Mouse (Mus musculus) frontal cortex, postnatal 10 days (tissue): ENCODE data around the gene Tspan6.

ENCODE experiments used
- DNase-seq, 2 experiments: peaks; one replicate each; pipeline ENCODE4 v3.0.0; 2022; ENCODE audit warnings: low spot score in 2 of 2, mixed read lengths in 1 of 2

Tspan6 gene

DNA sequence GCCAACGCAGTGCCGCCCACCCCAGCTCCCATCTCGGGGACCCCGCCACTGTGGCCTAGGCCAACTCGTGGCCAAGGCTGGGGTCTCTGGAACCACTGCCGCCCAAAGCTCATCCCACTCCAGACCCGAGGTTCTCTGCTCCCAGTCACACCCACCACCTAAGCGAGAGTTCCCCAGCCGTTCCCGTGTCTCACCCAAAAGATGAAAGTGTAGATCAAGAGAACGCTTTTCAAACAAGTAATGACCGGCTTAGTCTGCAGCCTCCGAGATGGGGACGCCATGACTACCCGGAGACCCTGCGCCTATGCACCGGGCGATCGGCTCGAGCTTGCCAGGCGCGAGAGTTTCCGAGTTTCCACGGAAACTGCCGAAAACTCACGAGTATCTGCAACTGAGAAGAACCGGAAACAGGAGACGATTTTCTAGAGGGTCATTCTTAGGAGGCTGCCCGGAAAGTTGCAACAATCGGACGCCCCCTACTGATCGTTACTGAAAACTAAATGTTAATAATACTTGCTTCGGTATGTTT, at the start of gene Tspan6:
TSS of gene Tspan6 (minus strand) at position 416 of the 529 bp plus-strand sequence.
- DNase-seq: peak; percentile 69 to 81

DNA sequence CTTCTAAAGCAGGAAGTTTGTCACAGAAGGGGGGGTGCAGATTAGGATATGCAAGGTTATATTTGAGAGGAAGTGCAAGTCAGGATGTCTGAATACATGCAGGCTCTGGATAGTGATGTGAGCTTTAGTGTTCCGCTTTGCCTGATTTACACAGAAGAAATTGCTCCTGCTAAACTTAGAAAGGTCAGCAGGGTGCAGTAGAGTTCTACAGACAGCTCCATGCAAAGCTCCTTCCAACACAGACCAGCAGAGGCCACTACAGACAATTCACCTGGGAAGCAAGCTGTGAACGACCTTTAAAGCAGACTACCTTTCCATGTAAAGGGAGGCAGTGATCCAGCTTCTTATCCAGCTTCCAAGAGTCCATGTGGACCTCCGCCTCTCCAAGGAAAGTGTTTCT, 49.2 kb upstream of the Tspan6 start:
- DNase-seq: peak; percentile 9 to 31

DNA sequence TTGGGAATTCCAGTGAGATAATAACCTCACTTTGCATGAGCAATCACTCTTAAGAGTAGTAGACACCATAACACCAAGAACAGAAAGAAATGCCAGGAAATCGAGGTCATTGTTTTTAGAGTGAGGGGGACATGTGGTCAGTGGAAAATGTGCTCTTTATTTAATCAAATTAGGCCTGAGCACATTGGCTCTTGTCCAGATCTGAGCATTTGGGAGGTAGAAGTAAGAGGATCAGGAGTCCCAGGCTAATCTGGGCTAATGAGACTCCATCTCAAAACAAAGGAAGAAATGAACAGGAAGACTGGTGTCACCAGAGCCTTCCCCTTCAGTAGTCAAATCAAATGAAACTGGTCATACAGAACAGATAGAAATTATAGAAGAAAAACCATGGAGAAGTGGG, 41.3 kb upstream of the Tspan6 start:
- no peak for DNase-seq

- no peak for DNase-seq
Measured at GRCm38 (mm10) chrX:133936605-133937225, 38.5 kb upstream of the Tspan6 start.

DNA sequence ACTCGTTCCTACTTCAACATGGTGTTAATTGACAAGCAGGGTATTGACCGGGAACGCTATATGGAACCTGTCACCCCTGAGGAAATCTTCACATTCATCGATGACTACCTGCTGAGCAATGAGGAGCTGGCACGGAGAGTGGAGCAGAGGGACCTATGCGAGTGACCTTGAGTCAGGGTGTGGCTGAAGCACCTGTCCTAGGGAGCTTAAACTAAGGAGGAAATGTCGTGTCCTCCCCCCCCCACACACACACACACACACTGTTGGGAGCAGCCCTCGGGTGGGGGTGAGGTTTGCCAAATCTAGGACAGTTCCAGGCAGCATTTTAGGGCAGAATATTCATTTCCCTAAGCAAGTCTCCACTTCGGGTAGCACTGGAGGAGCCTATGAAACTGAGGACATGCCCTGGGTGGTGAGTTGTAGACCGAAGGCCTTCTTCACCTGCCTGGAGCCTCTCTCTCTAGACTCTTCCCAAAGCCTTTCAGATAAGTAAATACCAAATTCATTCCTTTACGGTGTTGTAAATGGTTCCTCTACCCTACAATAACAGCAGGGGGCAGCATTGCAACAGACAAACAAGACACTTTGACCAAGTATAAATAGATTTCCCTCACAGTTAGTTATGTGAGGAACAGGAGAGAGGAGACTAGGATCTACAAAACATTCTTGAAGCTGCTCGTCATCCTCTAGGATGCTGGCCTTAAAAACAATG, 33.2 kb upstream of the Tspan6 start:
- no peak for DNase-seq

GRCm38 (mm10) chrX:133926760-133927159, 28.5 kb upstream of the Tspan6 start:
- DNase-seq: no peak

DNA sequence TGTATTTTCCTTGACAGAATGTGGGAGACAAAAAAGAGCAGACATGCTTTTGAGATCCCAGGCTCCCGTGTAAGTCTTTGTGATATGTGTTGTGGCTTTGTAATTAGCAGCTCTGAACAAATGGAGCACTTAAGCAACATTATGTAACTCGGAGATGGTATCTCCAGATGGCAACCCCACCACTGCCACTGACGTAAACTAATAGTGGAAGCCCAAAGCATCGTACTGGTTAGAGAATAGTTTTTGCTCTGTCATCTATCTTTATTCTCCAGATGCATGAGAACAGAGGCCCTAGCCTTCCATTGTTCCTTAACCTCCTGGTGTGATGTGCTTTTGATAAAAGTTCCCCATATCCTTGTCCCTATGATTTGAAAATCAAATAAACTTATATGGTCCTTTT, 23.0 kb upstream of the Tspan6 start:
- no peak for DNase-seq

GRCm38 (mm10) chrX:133914219-133914618, 16.0 kb upstream of the Tspan6 start:
- no peak for DNase-seq

GRCm38 (mm10) chrX:133913006-133913405, 14.8 kb upstream of the Tspan6 start:
- DNase-seq: no peak

DNA sequence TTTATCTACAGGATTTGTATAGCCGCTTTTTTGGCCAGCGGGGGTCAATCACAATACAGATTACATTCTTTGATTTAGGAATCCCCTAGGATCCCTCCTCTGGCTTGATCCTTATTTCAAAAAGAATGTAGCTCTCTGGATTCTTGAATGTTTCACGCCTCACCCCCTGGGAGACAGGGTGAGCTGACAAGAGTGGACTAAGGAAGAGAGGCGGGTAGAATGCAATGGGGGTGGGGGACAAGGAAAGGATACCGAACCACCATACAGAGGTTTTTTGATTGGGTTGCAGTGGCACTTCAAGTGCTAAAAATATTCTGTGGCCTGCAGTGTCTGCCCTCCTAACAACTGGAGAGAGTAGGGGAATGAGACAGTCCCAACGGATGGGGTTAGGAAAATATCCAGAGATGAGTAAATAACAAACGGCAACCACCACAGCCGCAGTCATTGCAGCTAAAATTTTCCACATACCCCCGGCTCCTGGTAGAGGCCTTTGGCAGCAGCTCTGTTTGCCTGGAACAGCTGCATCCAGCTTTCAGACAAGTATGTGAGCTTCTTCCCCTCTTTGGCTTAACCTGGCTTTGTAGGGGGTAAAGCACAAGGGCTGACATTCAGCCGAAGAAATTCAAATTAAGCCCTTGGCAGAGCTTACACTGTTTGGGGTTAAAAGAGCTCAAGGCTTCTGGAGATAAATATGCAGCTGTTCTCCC, 13.3 kb upstream of the Tspan6 start:
- DNase-seq: no peak

DNA sequence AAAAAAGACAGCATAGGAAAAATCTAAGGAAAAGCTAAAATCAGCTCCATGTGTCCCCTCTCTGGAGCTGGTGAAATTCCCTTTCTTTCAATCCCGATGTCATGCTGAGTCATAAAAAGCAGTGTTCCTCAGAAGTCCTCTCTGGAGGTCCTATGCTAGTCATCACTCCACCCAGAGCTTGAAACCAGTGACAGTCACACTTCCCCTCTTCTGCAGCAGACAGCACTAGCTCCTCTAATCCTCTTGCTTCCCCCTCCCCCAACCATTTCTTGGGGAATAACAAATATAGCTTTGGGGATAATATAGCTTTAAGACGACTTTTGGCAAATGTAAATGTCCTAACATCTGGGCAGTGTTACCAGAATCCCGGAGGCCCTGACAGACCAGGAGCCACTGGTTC, 10.0 kb upstream of the Tspan6 start, which contains the start of gene Srpx2:
TSS of gene Srpx2 (plus strand) at position 166 of the 400 bp plus-strand sequence.
- no peak for DNase-seq

DNA sequence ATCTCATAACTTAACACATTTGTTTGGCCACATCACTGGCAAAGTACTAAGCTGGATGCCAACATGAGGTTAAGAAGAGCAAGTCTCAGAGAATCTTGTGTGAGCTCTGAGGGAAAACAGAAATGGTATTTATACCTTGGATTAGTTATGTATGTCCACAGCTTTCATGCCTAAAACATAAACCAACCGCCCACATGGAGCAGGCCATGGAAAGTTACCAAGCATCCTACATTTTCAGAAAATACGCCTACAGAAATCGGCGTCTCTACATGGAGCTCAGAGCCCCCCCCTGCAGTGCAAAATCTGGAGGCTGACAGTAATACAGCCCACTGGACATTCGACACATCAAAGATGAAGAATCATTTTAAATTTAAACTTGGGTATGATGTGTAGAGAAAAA, 10.1 kb downstream of the Tspan6 start:
- DNase-seq: peak in 1 of 2 experiments; percentile 12

- no peak for DNase-seq
Measured at GRCm38 (mm10) chrX:133887308-133887707, 10.9 kb downstream of the Tspan6 start.

DNA sequence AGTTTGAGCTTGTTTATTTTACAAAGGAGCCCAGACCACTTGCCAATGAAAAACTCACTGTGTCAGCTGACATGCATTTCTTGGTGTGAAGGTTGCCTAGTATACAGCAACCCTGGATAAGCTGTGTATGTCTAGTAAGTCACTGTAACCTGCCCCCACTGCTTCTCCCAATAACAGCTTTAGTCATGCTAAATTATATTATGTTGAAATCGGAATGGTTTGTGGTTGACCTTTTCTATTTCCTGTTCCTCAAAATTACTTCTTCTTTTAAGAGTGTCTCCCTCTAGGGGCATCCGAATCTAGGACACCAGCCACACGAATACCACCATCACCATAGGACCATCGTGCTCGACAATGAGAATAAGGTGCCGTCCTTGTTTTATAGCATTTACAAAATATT, 28.5 kb downstream of the Tspan6 start:
- no peak for DNase-seq

GRCm38 (mm10) chrX:133853637-133854036, 44.6 kb downstream of the Tspan6 start:
- DNase-seq: no peak

- no peak for DNase-seq
Measured at GRCm38 (mm10) chrX:133850680-133851079, 47.5 kb downstream of the Tspan6 start, which contains the start of gene Tnmd. Gene Tnmd, plus strand, starts transcription at chrX:133850980.
